Comparison of ENCODE assay signal across 35 mouse cellular contexts in the genomic region with DNA sequence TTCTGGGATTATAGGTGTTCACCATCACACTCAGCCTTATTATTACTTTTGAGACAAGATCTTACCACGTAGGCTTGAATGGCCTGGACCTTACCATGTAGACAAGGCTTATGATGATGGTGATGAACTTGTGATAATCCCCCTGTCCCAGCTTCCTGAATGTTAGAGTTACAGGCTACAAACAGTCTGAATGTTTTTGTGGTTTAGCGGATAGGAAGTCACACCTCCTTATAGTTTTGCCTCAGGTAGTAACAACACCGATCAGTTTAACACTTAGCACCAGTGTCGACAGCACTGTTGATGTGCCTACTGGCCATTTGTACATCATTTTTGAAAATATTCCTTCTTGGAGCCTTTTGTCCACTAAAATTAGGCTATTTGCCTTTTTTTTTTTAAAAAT.
"Had no signal": no experiment of that assay in that cellular context is flagged by ENCODE, and none has a peak within 500 bp of the region (broad histone marks: within the 10 kb centered on the region; RNA-seq: fewer than 3 reads in every experiment).

No protein-coding gene starts in this region.

- H3K4me1 ChIP-seq: heart, embryonic 10.5 days; heart, embryonic 12.5 days; heart, embryonic 13.5 days; heart, embryonic 15.5 days; hindbrain, embryonic 10.5 days; hindbrain, embryonic 12.5 days; hindbrain, embryonic 13.5 days; hindbrain, embryonic 15.5 days; intestine, embryonic 15.5 days; kidney, embryonic 15.5 days had no signal

- ATAC-seq: hindbrain, embryonic 16.5 days; hindbrain, postnatal 0 days; inflammation-experienced regulatory T-cells, adult 6 months; intestine, embryonic 15.5 days; intestine, embryonic 16.5 days; intestine, postnatal 0 days had no signal

- H3K27ac ChIP-seq: heart, embryonic 10.5 days; heart, embryonic 13.5 days; heart, embryonic 15.5 days; hindbrain, embryonic 10.5 days; hindbrain, embryonic 12.5 days; hindbrain, embryonic 13.5 days; hindbrain, embryonic 14.5 days; hindbrain, embryonic 15.5 days; hindbrain, postnatal 0 days; intestine, embryonic 15.5 days; kidney, embryonic 15.5 days; kidney, postnatal 0 days; layer of hippocampus, adult 2 months had no signal

- H3K4me2 ChIP-seq: heart, embryonic 11.5 days; heart, embryonic 12.5 days; heart, embryonic 13.5 days; heart, embryonic 15.5 days; hindbrain, embryonic 12.5 days; hindbrain, embryonic 13.5 days; hindbrain, embryonic 14.5 days; hindbrain, embryonic 15.5 days; intestine, embryonic 15.5 days; kidney, embryonic 15.5 days had no signal

- H3K36me3 ChIP-seq: heart, embryonic 10.5 days; heart, embryonic 12.5 days; heart, embryonic 13.5 days; heart, embryonic 15.5 days; hindbrain, embryonic 10.5 days; hindbrain, embryonic 12.5 days; hindbrain, embryonic 13.5 days; hindbrain, embryonic 15.5 days; intestine, embryonic 15.5 days; kidney, embryonic 15.5 days had no signal

- H3K9ac ChIP-seq: heart, embryonic 12.5 days; heart, embryonic 13.5 days; heart, embryonic 15.5 days; hindbrain, embryonic 12.5 days; hindbrain, embryonic 13.5 days; hindbrain, embryonic 14.5 days; hindbrain, embryonic 15.5 days; intestine, embryonic 15.5 days; kidney, embryonic 15.5 days had no signal

- H3K9me3 ChIP-seq: heart, embryonic 10.5 days; heart, embryonic 12.5 days; heart, embryonic 13.5 days; heart, embryonic 15.5 days; hindbrain, embryonic 10.5 days; hindbrain, embryonic 12.5 days; hindbrain, embryonic 13.5 days; hindbrain, embryonic 15.5 days; intestine, embryonic 15.5 days; kidney, embryonic 15.5 days had no signal

- H3K4me3 ChIP-seq: heart, embryonic 10.5 days; heart, embryonic 12.5 days; heart, embryonic 13.5 days; heart, embryonic 15.5 days; hindbrain, embryonic 10.5 days; hindbrain, embryonic 12.5 days; hindbrain, embryonic 13.5 days; hindbrain, embryonic 15.5 days; intestine, embryonic 15.5 days; kidney, embryonic 15.5 days; layer of hippocampus, adult 2 months had no signal

- H3K27me3 ChIP-seq: heart, embryonic 12.5 days; heart, embryonic 13.5 days; heart, embryonic 15.5 days; hindbrain, embryonic 12.5 days; hindbrain, embryonic 13.5 days; hindbrain, embryonic 15.5 days; intestine, embryonic 15.5 days; kidney, embryonic 15.5 days had no signal

- DNase-seq: heart, postnatal 10 days; heart, postnatal 14 days; heart, postnatal 36 days; heart, postnatal 4 days; kidney, adult 11 months; kidney, adult 18-20 months; kidney, adult 2 months; kidney, adult 8-10 months; kidney, adult 9 months; kidney, postnatal 10 days; kidney, postnatal 14 days; kidney, postnatal 25 days; kidney, postnatal 36 days; kidney, postnatal 4 days; layer of hippocampus, adult 9-11 months; layer of hippocampus, postnatal 36 days had no signal
